Mouse (Mus musculus): Measurements from ENCODE around the gene Tsc2. TPM values are rescaled to one million over a fixed set of nuclear protein-coding genes. Genes with fewer than 3 reads are reported as not detected.

Gene Tsc2
- total and polyA plus RNA-seq, 3 experiments, result 9.1 to 69.8 (median 35.2) TPM

- H3K36me3 ChIP-seq (replicated peaks in 1 of 2; ENCODE audit: control insufficient read depth in 1 of 2, insufficient read depth in 1 of 2, low read length in 1 of 2), result peaks cover 14 to 62% of the 10 kb centered on the region in 2 experiments
- H3K79me2 ChIP-seq (replicated peaks; ENCODE audit: control insufficient read depth, extremely low read depth, insufficient read depth, poor library complexity, severe bottlenecking), result no peaks in the 10 kb centered on the region; the same call in 1 of the 2 replicates
- no peak overlapping the region for H3K4me2 ChIP-seq (ENCODE audit: insufficient read depth, low read depth, poor library complexity, severe bottlenecking)
- dilution Hi-C loops (cut with MboI; ENCODE audit: extremely low pct_ligation_motif_present, extremely low pct_unique_long_range_greater_than_20kb, low sequenced_read_pairs), result no loop called here
- H3K9me3 ChIP-seq (replicated peaks; ENCODE audit: low read length), result no peaks in the 10 kb centered on the region
- H3K27ac ChIP-seq (ENCODE audit: insufficient read depth, low read depth), result no peak overlapping the region
- no peak overlapping the region for H3K9ac ChIP-seq (ENCODE audit: insufficient read depth, low read depth)
- no peak overlapping the region for H3K4me3 ChIP-seq (replicated peaks in 1 of 3; ENCODE audit: low read depth in 2 of 3, low read length in 2 of 3, poor library complexity in 1 of 3)
- no peaks in the 10 kb centered on the region for H3K27me3 ChIP-seq (replicated peaks)
- TF ChIP-seq MEF2A (IDR thresholded peaks at IDR 0.05; ENCODE audit: borderline replicate concordance, low read depth, low read length), result no peak
- TF ChIP-seq ELF1 (IDR thresholded peaks at IDR 0.05; ENCODE audit: low read depth, low read length), result no peak
- no peak for TF ChIP-seq ZMIZ1 (IDR thresholded peaks at IDR 0.05; ENCODE audit: low read depth, low read length)
- no peak for TF ChIP-seq KAT2A (IDR thresholded peaks at IDR 0.05; ENCODE audit: insufficient replicate concordance, low read length)
- TF ChIP-seq POLR2AphosphoS2 (IDR thresholded peaks at IDR 0.05; ENCODE audit: low read depth, low read length), result no peak
- no peak for TF ChIP-seq CHD2 (IDR thresholded peaks at IDR 0.05; ENCODE audit: low read length)
- TF ChIP-seq MAFK (IDR thresholded peaks at IDR 0.05; ENCODE audit: insufficient replicate concordance, low read length), result no peak
- TF ChIP-seq RCOR1 (conservative IDR thresholded peaks at IDR 0.05; ENCODE audit: low read depth, low read length), result no peak
- no peak for TF ChIP-seq NELFE (IDR thresholded peaks at IDR 0.05; ENCODE audit: low read depth, low read length)
- no peak for TF ChIP-seq EP300 (IDR thresholded peaks at IDR 0.05; ENCODE audit: low read length)
- no peak for TF ChIP-seq HCFC1 (IDR thresholded peaks at IDR 0.05; ENCODE audit: low read depth, low read length)
- no peak for TF ChIP-seq POLR2A (IDR thresholded peaks at IDR 0.05; ENCODE audit: low read depth, low read length)
- in situ Hi-C loops (cut with MboI; ENCODE audit: low pct_ligation_motif_present, low pct_unique_long_range_greater_than_20kb, low sequenced_read_pairs), result no loop called here
- no peak for DNase-seq (ENCODE audit: extremely low read depth)
- H3K4me1 ChIP-seq (ENCODE audit: control insufficient read depth in 1 of 2, insufficient read depth in 2 of 2), result peaks cover 0 to 8% of the 10 kb centered on the region in 2 experiments; a peak in 2 of 4 replicates
These were observed 67.3 kb downstream of the Tsc2 start for GRCm38 (mm10) chr17:24565092-24565491.

GRCm38 (mm10) chr17:24564422-24564821, 68.0 kb downstream of the Tsc2 start:
- no peak overlapping the region for H3K4me3 ChIP-seq (replicated peaks in 1 of 3; ENCODE audit: low read depth in 2 of 3, low read length in 2 of 3, poor library complexity in 1 of 3)
- no peak overlapping the region for H3K4me2 ChIP-seq (ENCODE audit: insufficient read depth, low read depth, poor library complexity, severe bottlenecking)
- no peak overlapping the region for H3K27ac ChIP-seq (ENCODE audit: insufficient read depth, low read depth)
- H3K79me2 ChIP-seq (replicated peaks; ENCODE audit: control insufficient read depth, extremely low read depth, insufficient read depth, poor library complexity, severe bottlenecking), result no peaks in the 10 kb centered on the region; the same call in 1 of the 2 replicates
- H3K36me3 ChIP-seq (replicated peaks in 1 of 2; ENCODE audit: control insufficient read depth in 1 of 2, insufficient read depth in 1 of 2, low read length in 1 of 2), result peaks cover 9 to 55% of the 10 kb centered on the region in 2 experiments
- H3K4me1 ChIP-seq (ENCODE audit: control insufficient read depth in 1 of 2, insufficient read depth in 2 of 2), result peaks cover 0 to 8% of the 10 kb centered on the region in 2 experiments; a peak in 2 of 4 replicates
- in situ Hi-C loops (cut with MboI; ENCODE audit: low pct_ligation_motif_present, low pct_unique_long_range_greater_than_20kb, low sequenced_read_pairs), result no loop called here
- dilution Hi-C loops (cut with MboI; ENCODE audit: extremely low pct_ligation_motif_present, extremely low pct_unique_long_range_greater_than_20kb, low sequenced_read_pairs), result no loop called here
- no peak for DNase-seq (ENCODE audit: extremely low read depth)
- no peaks in the 10 kb centered on the region for H3K27me3 ChIP-seq (replicated peaks)
- H3K9me3 ChIP-seq (replicated peaks; ENCODE audit: low read length), result no peaks in the 10 kb centered on the region
- TF ChIP-seq CTCF (conservative IDR thresholded peaks at IDR 0.05 in 1 of 2, IDR thresholded peaks at IDR 0.05 in 1 of 2; ENCODE audit: low read depth in 2 of 2, low read length in 2 of 2), result no peak
- TF ChIP-seq MAZ (IDR thresholded peaks at IDR 0.05; ENCODE audit: low read depth, low read length), result no peak
- no peak overlapping the region for H3K9ac ChIP-seq (ENCODE audit: insufficient read depth, low read depth)

GRCm38 (mm10) chr17:24563638-24564037, 68.8 kb downstream of the Tsc2 start:
- Histone ChIP-seq H3K27me3 (replicated peaks) (no peaks in the 10 kb centered on the region), H3K4me1 (ENCODE audit: control insufficient read depth in 1 of 2, insufficient read depth in 2 of 2) (peaks cover 0 to 13% of the 10 kb centered on the region in 2 experiments; a peak in 2 of 4 replicates), H3K9me3 (replicated peaks; ENCODE audit: low read length) (no peaks in the 10 kb centered on the region), H3K4me3 (replicated peaks in 1 of 3; ENCODE audit: low read depth in 2 of 3, low read length in 2 of 3, poor library complexity in 1 of 3) (no peak overlapping the region), H3K4me2 (ENCODE audit: insufficient read depth, low read depth, poor library complexity, severe bottlenecking) (no peak overlapping the region), H3K27ac (ENCODE audit: insufficient read depth, low read depth) (no peak overlapping the region), H3K36me3 (replicated peaks in 1 of 2; ENCODE audit: control insufficient read depth in 1 of 2, insufficient read depth in 1 of 2, low read length in 1 of 2) (peaks cover 6 to 47% of the 10 kb centered on the region in 2 experiments), H3K79me2 (replicated peaks; ENCODE audit: control insufficient read depth, extremely low read depth, insufficient read depth, poor library complexity, severe bottlenecking) (no peaks in the 10 kb centered on the region; the same call in 1 of the 2 replicates), H3K9ac (ENCODE audit: insufficient read depth, low read depth) (no peak overlapping the region)
- dilution Hi-C loops (cut with MboI; ENCODE audit: extremely low pct_ligation_motif_present, extremely low pct_unique_long_range_greater_than_20kb, low sequenced_read_pairs) (no loop called here), in situ Hi-C loops (cut with MboI; ENCODE audit: low pct_ligation_motif_present, low pct_unique_long_range_greater_than_20kb, low sequenced_read_pairs) (no loop called here)
- no peak for DNase-seq (ENCODE audit: extremely low read depth)
- TF ChIP-seq MYC (IDR thresholded peaks at IDR 0.05; ENCODE audit: low read depth, low read length) (no peak), CHD1 (IDR thresholded peaks at IDR 0.05; ENCODE audit: low read depth, low read length) (no peak), MAZ (IDR thresholded peaks at IDR 0.05; ENCODE audit: low read depth, low read length) (no peak), POLR2AphosphoS2 (IDR thresholded peaks at IDR 0.05; ENCODE audit: low read depth, low read length) (no peak), JUN (IDR thresholded peaks at IDR 0.05; ENCODE audit: insufficient read depth, low read depth, low read length) (no peak), CHD2 (IDR thresholded peaks at IDR 0.05; ENCODE audit: low read length) (no peak), UBTF (IDR thresholded peaks at IDR 0.05; ENCODE audit: low read depth, low read length) (no peak), HCFC1 (IDR thresholded peaks at IDR 0.05; ENCODE audit: low read depth, low read length) (no peak), TBP (conservative IDR thresholded peaks at IDR 0.05; ENCODE audit: low read depth, low read length) (no peak), ELF1 (IDR thresholded peaks at IDR 0.05; ENCODE audit: low read depth, low read length) (no peak), ZC3H11A (IDR thresholded peaks at IDR 0.05; ENCODE audit: low read depth, low read length) (no peak), ZKSCAN1 (IDR thresholded peaks at IDR 0.05; ENCODE audit: borderline replicate concordance, low read depth, low read length) (no peak), KAT2A (IDR thresholded peaks at IDR 0.05; ENCODE audit: insufficient replicate concordance, low read length) (no peak), JUND (conservative IDR thresholded peaks at IDR 0.05; ENCODE audit: low read depth, low read length) (no peak)
